Mouse (Mus musculus): Measurements from ENCODE around the gene Adamts17. TPM values are rescaled to one million over a fixed set of nuclear protein-coding genes. Genes with fewer than 3 reads are reported as not detected.

Gene Adamts17
- total and polyA plus RNA-seq, 3 experiments, result 0.47 to 1.5 (median 0.51) TPM

DNA sequence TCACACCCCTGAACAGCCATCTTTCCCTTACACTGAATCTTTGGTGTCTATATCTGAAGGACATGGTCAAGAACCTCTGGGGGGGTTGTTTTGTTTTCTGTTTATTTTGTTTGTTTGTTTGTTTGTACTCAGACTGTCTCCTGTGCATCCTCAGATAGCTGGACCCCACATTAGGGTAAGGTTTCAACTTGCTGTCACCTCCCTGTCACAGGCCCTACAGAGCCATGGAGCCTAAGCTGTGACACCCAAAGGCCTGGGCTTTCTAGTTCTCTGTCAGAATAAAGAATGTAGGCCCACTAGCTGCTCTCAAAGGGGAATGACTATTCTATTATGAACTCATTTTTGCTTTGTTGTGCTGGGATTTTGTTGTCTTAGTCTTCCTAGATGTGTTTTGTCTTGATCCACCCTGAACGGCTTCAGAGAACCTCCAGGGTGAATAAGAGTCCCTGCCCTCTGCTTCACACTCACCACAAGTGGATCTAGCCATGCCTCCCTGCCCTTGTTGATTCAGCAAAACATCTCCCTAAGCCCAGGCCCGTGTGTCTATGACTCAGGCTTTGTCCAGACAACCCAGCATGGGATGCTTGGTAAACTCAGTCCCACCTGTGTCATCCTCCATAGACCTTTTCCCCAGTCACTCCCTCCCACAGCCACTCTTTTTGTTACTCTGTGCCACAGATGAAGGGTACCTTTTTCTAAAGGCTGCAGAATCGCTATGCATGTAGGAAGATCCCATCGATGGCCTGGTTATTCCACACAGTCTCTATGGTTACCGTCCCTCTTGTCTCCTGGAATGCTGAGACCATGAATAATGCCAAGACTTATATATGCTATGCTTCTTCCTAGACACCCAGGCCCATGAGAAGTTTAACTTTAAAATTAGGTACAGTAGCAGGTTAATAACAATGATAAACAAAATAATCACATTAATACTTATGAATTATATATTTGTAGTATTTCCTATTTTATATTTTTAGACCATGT is 197.3 kb downstream of the Adamts17 start:
- WGBS, result 80% methylated on average over 5 of the region's 5 CpGs
- Histone ChIP-seq H3K36me3 (ENCODE audit: control insufficient read depth, insufficient read depth, low read length) (no peaks in the 10 kb centered on the region; the same call in none of the 2 replicates), H3K79me2 (replicated peaks; ENCODE audit: control insufficient read depth, insufficient read depth, low read length) (no peaks in the 10 kb centered on the region), H3K4me1 (ENCODE audit: control insufficient read depth, insufficient read depth, low read length) (peaks cover 17% of the 10 kb centered on the region), H3K27ac (no peak overlapping the region), H3K4me3 (no peak overlapping the region), H3K9ac (ENCODE audit: low read depth, low read length) (no peak overlapping the region), H3K27me3 (ENCODE audit: control insufficient read depth, insufficient read depth, low read length) (no peaks in the 10 kb centered on the region)
- DNase-seq, result peak in 1 of 2 experiments; percentile 1
- TF ChIP-seq EP300 (IDR thresholded peaks at IDR 0.05; ENCODE audit: insufficient read depth, low read depth, low read length), result no peak
- no peak for TF ChIP-seq POLR2A (IDR thresholded peaks at IDR 0.05; ENCODE audit: insufficient read depth, low read depth, low read length)
- TF ChIP-seq CTCF (IDR thresholded peaks at IDR 0.05), result no peak
- intact Hi-C loops (cut with DNase I), result no loop called here

- Histone ChIP-seq H3K27ac (no peak overlapping the region), H3K27me3 (ENCODE audit: control insufficient read depth, insufficient read depth, low read length) (no peaks in the 10 kb centered on the region), H3K4me3 (no peak overlapping the region), H3K79me2 (replicated peaks; ENCODE audit: control insufficient read depth, insufficient read depth, low read length) (no peaks in the 10 kb centered on the region), H3K4me1 (ENCODE audit: control insufficient read depth, insufficient read depth, low read length) (peaks cover 12% of the 10 kb centered on the region), H3K36me3 (ENCODE audit: control insufficient read depth, insufficient read depth, low read length) (no peaks in the 10 kb centered on the region; the same call in none of the 2 replicates), H3K9ac (ENCODE audit: low read depth, low read length) (no peak overlapping the region)
- intact Hi-C loops (cut with DNase I), result no loop called here
- WGBS, result 73% methylated on average over 4 of the region's 4 CpGs
- TF ChIP-seq POLR2A (IDR thresholded peaks at IDR 0.05; ENCODE audit: insufficient read depth, low read depth, low read length), result no peak
- no peak for TF ChIP-seq EP300 (IDR thresholded peaks at IDR 0.05; ENCODE audit: insufficient read depth, low read depth, low read length)
- TF ChIP-seq CTCF (IDR thresholded peaks at IDR 0.05), result no peak
- peak in 1 of 2 experiments; percentile 1 for DNase-seq
Observed at GRCm38 (mm10) chr7:67037726-67038520, 198.4 kb downstream of the Adamts17 start.

GRCm38 (mm10) chr7:67039143-67039542 is 199.6 kb downstream of the Adamts17 start:
- TF ChIP-seq CTCF (IDR thresholded peaks at IDR 0.05) (no peak), POLR2A (IDR thresholded peaks at IDR 0.05; ENCODE audit: insufficient read depth, low read depth, low read length) (no peak), EP300 (IDR thresholded peaks at IDR 0.05; ENCODE audit: insufficient read depth, low read depth, low read length) (no peak)
- Histone ChIP-seq H3K4me3 (no peak overlapping the region), H3K4me1 (ENCODE audit: control insufficient read depth, insufficient read depth, low read length) (peaks cover 12% of the 10 kb centered on the region), H3K27ac (peak overlapping the region; percentile 28; the same call in 1 of the 2 replicates), H3K27me3 (ENCODE audit: control insufficient read depth, insufficient read depth, low read length) (no peaks in the 10 kb centered on the region), H3K36me3 (ENCODE audit: control insufficient read depth, insufficient read depth, low read length) (no peaks in the 10 kb centered on the region; the same call in none of the 2 replicates), H3K79me2 (replicated peaks; ENCODE audit: control insufficient read depth, insufficient read depth, low read length) (no peaks in the 10 kb centered on the region), H3K9ac (ENCODE audit: low read depth, low read length) (no peak overlapping the region)
- intact Hi-C loops (cut with DNase I), result no loop called here
- DNase-seq, result no peak
- WGBS, result 46% methylated on average over 3 of the region's 3 CpGs

- H3K79me2 ChIP-seq (replicated peaks; ENCODE audit: control insufficient read depth, insufficient read depth, low read length), result no peaks in the 10 kb centered on the region
- no peak overlapping the region for H3K9ac ChIP-seq (ENCODE audit: low read depth, low read length)
- no peaks in the 10 kb centered on the region; the same call in 1 of the 2 replicates for H3K36me3 ChIP-seq (ENCODE audit: control insufficient read depth, insufficient read depth, low read length)
- no peak overlapping the region for H3K4me3 ChIP-seq
- no peaks in the 10 kb centered on the region for H3K27me3 ChIP-seq (ENCODE audit: control insufficient read depth, insufficient read depth, low read length)
- TF ChIP-seq CTCF (IDR thresholded peaks at IDR 0.05), result no peak
- TF ChIP-seq EP300 (IDR thresholded peaks at IDR 0.05; ENCODE audit: insufficient read depth, low read depth, low read length), result 0 out of 2 replicates have a peak, but pooled peaks have one; percentile 37
- peak overlapping the region; percentile 28 for H3K27ac ChIP-seq
- peaks cover 10% of the 10 kb centered on the region for H3K4me1 ChIP-seq (ENCODE audit: control insufficient read depth, insufficient read depth, low read length)
- DNase-seq, result peak; percentile 18 to 42
- intact Hi-C loops (cut with DNase I), result loop anchor here (5.0 kb wide), 1 partner anchor 83 kb away; no protein-coding TSS in a partner anchor
- 58% methylated on average over 8 of the region's 8 CpGs for WGBS
Observed at GRCm38 (mm10) chr7:67039861-67040260, 200.3 kb downstream of the Adamts17 start.

DNA sequence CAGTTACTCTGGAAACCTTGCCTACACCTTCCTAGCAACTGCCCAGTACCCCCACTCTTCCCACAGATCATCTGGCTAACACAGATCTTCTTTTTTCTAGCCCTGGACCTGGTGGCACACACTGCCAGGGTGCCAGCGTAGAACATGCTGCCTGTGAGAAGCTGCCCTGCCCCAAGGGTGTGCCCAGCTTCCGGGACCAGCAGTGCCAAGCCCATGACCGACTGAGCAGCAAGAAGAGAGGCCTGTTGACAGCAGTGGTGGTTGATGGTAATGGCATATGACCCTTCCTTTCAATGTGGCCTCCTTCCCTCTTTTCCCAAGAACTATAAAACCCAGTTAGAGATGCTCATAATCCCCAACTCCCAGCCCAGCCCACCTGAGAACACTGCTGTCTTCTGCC is 202.2 kb downstream of the Adamts17 start:
- Histone ChIP-seq H3K36me3 (ENCODE audit: control insufficient read depth, insufficient read depth, low read length) (no peaks in the 10 kb centered on the region; the same call in 1 of the 2 replicates), H3K27me3 (ENCODE audit: control insufficient read depth, insufficient read depth, low read length) (no peaks in the 10 kb centered on the region), H3K4me1 (ENCODE audit: control insufficient read depth, insufficient read depth, low read length) (peaks cover 3% of the 10 kb centered on the region), H3K27ac (peak overlapping the region; percentile 34; the same call in 1 of the 2 replicates), H3K9ac (ENCODE audit: low read depth, low read length) (peak overlapping the region; percentile 49), H3K4me3 (peak overlapping the region; percentile 13), H3K79me2 (replicated peaks; ENCODE audit: control insufficient read depth, insufficient read depth, low read length) (no peaks in the 10 kb centered on the region)
- WGBS, result 58% methylated on average over 3 of the region's 3 CpGs
- TF ChIP-seq CTCF (IDR thresholded peaks at IDR 0.05) (no peak), POLR2A (IDR thresholded peaks at IDR 0.05; ENCODE audit: insufficient read depth, low read depth, low read length) (peak; percentile 18; the same call in 1 of the 2 replicates), EP300 (IDR thresholded peaks at IDR 0.05; ENCODE audit: insufficient read depth, low read depth, low read length) (peak; percentile 21; the same call in 1 of the 2 replicates)
- DNase-seq, result peak; percentile 31 to 49
- intact Hi-C loops (cut with DNase I), result loop anchor here (5.0 kb wide), 1 partner anchor 84 kb away; no protein-coding TSS in a partner anchor
